Mouse (Mus musculus): ENCODE data around the gene 0610009B22Rik. TPM values are rescaled to one million over a fixed set of nuclear protein-coding genes. Genes with fewer than 3 reads are reported as not detected.
A peak's percentile ranks its signal among the peaks of the same experiment; 100 is the strongest.
"Not testable (repeated sequence)": the region's sequence is repeated elsewhere in the genome, so short reads cannot be mapped to it uniquely, and the experiment has no call there.

The 0610009B22Rik gene
- 10 to 100 TPM; 30.0 to 34.7 (median 33.3) TPM for total RNA-seq (2022)

DNA sequence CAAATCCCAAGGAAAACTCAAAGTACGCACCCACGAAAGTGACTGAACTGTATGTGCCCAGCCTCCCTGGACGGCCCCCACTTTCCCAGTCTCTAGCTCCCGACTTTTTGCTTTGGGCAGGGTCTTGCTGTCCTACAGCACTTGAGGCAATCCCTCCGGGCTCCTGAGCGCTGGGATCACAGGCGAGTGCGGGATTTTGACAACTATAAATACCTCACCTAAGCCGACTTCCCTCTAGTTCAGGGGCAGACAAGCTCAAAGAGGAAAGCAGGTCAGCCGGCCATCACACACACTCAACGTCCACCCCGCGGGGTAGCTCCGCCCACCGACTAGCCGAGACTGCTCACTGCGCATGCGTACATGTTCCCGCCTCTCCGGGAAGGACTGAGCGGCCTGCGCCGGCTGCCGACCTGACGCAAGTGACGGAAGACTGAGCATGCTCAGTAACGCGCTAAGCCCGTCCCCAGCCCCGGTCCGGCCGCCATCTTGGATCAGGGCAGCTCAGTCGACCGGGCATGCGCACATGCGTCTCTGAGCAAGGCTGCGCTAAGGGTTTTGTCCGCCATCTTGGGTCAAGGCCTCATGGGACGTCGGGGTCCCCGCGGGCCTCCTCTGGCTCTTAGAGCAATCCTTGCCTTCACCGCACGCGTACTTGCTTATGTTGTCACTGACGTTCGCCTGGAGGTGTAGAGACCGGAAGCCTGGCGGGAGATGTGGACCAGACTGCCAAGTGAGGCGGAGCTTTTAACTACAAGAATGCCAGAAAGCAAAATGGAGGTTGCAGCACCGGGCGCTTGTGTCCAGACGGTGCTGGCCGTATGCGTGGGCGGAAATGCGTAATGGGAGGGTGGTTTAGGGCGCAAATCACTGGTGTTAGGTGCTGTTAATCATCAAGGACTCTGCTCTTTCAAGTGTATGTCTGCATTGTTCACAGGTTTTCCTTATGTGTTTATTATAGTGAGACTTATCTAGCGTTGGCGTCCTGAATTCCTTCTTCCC lies at the start of gene 0610009B22Rik:
Gene 0610009B22Rik, minus strand, starts transcription at position 545 of the 999 bp plus-strand sequence.
- DNase-seq (ENCODE audit: low spot score in 2 of 2) = peak; percentile 99

DNA sequence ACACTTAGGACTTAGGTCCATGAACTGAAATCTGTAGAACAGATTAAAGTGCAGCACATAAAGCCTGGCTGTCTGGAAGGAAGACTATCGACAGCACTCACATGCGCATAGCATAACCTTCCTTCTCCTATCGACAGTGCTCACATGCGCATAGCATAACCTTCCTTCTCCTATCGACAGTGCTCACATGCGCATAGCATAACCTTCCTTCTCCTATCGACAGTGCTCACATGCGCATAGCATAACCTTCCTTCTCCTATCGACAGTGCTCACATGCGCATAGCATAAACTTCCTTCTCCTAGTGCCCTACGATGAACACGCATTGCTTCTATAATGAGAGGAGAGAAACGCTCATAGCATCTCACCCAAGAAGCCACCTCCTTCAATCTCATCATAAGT lies 45.5 kb upstream of the 0610009B22Rik start:
- DNase-seq (ENCODE audit: low spot score in 2 of 2) = not testable (repeated sequence)

DNA sequence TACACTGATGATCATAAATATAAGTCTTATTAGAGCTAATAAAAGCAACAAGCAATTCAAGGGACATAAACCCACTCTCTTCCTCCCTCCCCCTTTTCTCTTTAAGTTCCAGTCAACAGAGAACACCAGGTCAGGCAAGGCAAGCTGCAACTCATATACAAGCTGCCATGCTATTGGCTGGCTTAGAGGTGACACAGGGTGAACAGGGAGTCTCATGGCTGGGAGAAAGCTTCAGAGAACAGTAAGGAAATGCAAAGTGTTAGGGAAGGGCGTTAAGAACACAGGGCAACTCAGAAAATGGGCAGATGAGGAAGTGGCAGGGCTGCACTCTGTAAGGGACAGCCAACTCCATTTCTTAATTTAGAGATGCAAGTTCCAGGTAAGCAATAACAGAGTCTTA lies 44.2 kb upstream of the 0610009B22Rik start:
- DNase-seq (ENCODE audit: low spot score in 2 of 2) = no peak

DNA sequence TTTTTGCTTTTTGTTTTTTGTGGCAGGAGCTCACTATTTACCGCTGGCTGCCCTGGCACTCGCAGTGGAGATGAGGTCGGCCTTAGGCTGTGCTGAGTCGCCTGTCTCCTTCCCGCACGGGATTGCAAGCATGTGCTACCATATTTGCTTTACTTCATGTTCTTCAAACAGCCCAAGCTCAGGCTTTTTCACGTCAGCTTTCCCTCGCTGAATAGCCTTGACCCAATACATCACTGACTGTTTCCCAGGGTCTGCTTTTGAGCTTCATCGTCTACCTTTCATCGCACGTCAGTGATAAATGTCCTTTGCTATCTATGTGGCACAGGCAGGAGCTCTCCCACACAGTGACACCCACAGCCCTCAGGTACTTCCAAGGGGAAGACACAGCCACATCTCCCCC lies 32.4 kb upstream of the 0610009B22Rik start:
- no peak for DNase-seq (ENCODE audit: low spot score in 2 of 2)

DNA sequence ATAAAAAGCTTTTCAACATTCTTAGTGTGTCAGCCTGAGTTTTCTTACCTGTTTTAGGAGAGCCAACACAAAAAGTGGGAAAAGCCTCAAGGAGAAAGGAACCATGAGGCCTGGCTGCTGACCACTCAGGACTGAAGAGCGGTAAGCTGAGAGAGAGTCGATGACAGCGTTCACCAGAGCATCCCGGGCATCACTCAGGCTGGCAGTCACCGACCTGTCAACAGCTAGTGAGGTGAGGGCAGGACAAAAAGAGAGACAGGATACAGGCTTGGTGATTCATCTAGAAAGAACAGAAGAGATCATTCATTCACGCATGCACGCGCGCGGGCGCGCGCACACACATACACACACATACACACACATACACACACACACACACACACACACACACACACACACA lies 18.4 kb upstream of the 0610009B22Rik start:
- no peak for DNase-seq (ENCODE audit: low spot score in 2 of 2)

DNA sequence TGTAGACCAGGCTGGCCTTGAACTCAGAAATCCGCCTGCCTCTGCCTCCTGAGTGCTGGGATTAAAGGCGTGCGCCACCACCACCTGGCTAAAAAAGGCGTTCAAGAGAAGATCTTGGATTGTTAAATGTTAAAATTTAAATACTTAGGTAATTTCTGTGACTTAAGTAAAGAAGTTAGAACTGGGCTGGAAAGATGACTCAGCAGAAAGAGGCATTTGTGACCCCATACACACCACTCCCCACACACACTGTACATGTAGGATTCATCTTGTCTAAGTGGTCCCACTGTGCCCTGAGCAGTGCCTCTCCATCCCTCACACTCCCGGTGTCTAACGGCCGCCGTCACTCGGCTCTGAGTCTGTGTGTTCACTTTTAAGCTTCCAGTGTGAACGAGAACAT lies 17.8 kb upstream of the 0610009B22Rik start:
- no peak for DNase-seq (ENCODE audit: low spot score in 2 of 2)

DNA sequence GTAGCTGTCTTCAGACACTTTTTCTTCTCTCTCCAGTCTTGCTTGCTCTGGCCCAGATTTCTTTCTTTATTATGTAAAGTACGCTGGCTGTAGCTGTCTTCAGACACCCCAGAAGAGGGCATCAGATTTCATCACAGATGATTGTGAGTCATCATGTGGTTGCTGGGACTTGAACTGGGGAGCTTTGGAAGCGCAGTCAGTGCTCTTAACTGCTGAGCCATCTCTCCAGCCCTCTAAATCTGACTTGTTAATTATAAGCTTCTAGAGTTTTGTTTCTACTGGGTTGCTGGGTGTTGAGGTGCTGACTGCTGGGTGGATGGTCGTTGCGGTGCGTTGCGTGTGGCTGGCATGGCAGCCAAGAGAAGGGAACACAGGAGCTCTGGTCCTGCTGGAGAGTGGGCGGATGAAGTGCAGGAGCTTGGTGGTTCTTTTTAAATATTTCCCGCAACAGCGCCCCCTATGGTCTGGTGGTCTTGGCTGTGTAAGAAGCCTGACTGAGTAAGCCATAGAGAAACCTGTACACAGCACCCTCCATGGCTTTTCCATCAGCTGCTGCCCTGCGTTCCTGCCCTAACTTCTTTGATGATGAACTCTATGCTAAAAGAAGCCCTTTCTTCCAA lies 14.8 kb upstream of the 0610009B22Rik start:
- DNase-seq (ENCODE audit: low spot score in 2 of 2) = no peak

DNA sequence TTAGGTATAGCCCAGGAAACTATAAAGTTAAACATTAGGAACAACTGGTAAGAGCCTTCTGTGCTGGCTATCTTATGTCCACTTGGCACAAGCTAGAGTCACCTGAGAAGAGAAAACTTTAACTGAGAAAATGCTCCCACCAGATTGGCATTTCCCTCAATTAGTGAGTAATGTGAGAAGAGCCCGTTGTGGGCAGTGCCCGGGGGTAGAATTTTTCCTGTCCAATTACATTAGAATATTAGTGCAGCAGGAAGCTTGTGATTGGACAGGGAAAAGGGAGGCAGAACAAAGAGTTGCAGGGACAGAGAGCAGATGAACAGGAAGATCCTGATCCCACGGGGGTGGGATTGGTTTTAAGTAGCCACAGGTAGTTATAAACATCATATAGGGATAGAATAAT lies 14.2 kb upstream of the 0610009B22Rik start:
- DNase-seq (ENCODE audit: low spot score in 2 of 2) = no peak

DNA sequence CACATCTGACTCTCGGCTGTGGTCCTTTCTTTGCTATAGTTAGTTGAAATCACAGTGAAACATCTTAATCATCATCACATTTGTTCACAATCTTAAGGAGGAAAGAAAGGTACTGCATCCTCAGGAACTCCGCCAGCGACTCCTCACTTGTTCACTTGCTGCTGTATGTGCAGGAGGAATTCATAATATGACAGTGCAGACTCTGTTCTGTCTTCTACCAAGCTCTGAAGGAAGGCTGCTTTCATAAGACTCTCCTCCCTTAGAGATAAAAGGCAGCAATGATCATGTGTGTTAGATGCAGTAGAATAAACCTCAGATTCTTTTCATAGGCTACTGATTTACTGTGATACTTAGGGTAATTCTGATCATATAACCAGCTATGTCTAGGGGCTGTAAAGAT lies 6.3 kb upstream of the 0610009B22Rik start:
- no peak for DNase-seq (ENCODE audit: low spot score in 2 of 2)

DNA sequence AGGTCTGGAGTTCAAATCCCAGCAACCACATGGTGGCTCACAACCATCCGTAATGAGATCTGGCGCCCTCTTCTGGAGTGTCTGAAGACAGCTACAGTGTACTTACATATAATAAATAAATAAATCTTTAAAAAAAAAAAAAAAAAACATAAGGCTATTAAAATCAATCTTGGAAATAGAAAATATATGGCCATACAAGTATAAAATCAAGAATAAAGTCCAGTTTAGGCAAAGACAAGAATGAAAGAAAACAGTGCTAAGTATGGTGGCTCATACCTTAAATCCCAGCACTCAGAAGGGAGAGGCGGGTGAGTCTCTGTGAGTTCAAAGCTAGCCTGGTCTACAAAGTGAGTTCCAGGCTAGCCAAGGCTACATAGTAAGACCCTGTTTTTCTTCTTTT lies 1.9 kb upstream of the 0610009B22Rik start:
- DNase-seq (ENCODE audit: low spot score in 2 of 2) = not testable (repeated sequence)

DNA sequence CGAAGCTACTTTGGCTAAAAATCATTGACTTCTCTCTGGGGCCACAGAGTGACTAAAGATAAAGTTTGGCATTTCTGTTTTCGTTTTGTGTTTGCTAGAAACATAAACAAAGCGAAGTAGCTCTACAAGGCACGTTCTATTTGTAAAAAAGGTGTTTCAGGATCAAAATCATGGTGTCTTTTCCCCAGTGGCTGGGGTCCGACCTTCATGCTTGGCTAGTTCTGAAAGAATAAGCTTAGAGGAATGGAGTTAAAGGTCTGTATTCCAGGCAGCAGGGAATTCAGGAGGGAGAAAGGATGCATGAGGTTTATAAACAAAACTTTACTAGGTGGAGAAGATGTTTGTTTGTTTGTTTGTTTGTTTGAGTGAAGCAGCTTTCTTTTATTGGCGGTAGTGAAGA lies 669 bp upstream of the 0610009B22Rik start:
- no peak for DNase-seq (ENCODE audit: low spot score in 2 of 2)

DNA sequence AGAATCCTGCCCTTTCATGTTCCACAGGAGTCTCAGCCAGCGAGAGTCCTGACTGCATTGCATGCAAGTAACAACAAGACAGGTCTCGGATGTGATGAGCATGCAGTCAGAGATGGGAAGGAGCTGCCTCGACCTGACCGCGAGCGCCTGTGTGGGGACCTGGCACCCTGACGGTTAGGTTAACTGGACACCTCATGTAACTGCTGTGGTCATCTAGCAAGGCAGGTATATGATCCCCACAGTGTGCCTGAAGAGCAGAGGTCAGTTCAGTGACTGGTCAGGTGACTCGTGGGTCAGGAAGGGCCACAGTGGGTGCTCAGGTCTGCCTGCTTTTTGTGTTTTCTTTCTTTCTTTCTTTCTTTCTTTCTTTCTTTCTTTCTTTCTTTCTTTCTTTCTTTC lies 6.7 kb downstream of the 0610009B22Rik start:
- DNase-seq (ENCODE audit: low spot score in 2 of 2) = no peak

DNA sequence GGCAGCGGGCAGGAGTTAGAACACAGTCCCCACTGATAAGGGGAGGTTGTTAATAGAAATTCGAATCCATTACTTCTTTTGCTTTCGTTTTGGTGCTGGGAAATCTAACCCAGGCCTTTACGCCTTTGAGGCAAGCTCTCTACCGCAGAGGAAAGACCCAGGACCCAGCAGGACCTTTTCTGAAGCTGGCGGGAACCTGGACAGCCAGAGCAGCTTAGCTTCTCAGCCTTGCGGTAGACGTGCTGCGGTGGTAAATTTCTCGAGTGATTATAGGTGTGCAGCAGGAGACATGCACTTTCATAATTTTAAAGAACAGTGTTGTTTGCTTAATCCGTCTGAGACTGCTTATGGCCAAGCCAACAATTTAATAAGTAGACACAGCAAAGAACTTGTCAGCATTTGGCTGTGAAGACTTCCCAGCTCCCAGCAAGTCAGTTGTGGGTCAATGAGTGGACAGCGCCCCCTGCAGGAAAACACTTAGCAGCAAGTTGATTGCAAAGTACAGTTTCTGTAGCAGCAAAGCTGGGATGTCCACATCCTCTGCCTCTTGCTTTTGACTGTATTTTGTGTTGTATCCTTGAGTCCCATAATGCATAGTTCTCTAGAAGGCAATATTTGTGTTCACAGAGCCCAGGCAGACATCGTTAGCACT lies 7.2 kb downstream of the 0610009B22Rik start:
- DNase-seq (ENCODE audit: low spot score in 2 of 2) = peak; percentile 46 to 67

DNA sequence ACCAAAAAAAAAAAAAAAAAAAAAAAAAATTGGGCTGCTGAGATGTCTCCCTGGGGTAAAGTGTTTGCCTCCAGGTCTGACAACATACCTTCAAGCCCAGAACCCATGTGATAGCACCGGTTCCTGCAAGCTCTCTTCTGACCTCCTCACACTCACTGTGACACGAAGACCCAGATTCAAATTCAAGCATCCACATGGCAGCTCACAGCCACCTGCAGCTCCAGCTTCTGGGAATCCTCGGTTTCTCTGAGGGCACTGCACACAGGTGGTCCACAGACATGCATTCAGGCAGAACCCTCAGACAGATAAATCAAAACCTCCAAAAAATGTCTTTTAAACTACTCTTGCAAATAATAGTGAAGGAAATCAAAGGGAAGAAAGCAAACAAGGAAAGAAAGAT lies 9.2 kb downstream of the 0610009B22Rik start:
- DNase-seq (ENCODE audit: low spot score in 2 of 2) = no peak

DNA sequence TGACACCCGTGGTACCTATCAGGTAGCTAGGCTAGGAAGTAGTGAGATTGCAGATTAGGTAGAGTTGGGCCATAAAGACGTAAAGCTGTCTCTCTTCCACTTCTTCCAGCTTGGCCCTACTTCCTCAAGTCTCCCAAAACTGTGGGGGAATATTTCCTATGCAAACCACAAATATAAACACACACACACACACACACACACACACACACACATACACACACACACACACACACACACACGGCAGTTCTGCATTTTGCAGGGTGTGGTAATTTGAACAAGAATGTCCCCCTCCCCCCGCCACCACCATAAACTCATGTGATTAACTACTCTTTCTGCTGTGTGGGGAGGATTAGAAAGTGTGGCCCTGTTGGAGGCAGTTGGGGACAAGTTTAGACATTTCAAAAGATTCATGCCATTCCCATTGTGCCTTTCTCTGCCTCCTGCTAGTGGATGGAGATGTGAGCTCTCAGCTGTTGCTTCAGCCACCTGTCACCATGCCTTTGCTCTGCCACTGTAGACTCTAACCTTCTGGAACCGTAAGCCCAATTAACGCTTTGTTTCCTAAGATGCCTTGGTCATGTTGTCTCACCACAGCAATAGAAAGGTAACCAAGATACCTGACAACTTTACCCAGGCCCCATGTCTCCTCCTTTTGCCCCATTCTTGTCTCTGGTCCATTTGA lies 10.8 kb downstream of the 0610009B22Rik start:
- DNase-seq (ENCODE audit: low spot score in 2 of 2) = no peak

DNA sequence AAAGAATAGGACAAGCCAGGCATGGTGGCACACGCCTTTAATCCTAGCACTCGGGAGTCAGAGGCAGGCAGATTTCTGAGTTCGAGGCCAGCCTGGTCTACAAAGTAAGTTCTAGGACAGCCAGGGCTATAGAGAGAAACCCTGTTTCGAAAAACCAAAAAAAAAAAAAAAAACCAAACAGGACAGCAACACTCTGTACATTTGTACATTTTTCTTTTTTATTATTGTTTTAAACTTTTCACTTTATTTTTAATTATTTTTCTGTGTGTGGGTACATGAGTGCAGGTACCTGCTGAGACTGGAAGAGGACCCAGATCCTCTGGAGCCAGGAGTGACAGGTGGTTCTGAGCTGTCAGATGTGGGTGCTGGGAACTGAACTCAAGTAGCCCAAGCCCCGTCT lies 13.3 kb downstream of the 0610009B22Rik start:
- no peak for DNase-seq (ENCODE audit: low spot score in 2 of 2)

DNA sequence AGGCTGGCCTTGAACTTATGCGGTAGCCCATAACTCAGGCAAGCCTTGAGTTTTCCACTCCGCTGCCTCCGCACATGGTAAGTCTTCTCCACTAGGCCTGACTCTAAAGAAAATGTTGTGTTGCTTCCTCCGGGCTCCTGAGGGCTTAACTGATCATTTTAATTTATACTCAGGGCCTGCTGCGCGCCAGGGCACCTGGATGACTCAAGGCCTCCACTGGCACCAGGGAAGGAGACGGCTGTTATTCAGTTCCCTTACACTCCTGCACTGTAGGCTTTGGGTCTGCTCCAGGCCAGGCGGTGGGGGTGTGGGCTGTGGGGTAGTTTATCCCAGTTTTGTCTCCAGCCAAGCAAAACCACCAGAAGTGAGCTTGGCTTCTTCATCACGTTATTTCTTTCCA lies 15.4 kb downstream of the 0610009B22Rik start:
- no peak for DNase-seq (ENCODE audit: low spot score in 2 of 2)

DNA sequence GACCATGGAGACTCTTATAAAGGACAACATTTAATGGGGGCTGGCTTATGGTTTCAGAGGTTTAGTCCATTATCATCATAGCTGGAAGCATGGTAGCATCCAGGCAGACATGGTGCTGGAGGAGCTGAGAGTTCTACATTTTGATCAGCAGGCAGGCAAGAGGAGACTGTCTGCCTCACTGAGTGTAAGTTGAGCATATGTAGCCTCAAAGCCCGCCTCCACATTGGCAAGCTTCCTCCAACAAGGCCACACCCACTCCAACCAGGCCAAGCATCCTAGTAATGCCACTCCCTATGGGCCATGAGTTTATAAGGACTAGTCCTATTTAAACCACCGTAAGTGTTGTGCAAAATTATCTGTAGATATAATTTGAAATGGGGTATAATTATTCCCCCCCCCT lies 17.3 kb downstream of the 0610009B22Rik start:
- no peak for DNase-seq (ENCODE audit: low spot score in 2 of 2)

DNA sequence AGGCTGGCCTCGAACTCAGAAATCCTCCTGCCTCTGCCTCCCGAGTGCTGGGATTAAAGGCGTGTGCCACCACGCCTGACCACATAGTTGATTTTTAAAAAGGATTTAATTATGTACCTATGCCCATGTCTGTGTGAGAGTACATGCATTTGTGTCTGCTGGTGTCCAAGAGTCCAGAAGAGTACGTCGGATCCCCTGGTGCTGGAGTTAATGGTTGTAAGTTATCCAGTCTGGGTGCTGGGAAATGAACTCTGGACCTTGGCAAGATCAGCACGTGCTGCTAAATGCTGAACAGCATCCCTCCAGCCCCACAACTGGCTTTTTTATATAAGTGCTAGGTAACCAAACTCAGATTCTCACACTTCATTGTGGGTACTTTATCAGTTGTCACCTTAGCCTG lies 17.8 kb downstream of the 0610009B22Rik start:
- no peak for DNase-seq (ENCODE audit: low spot score in 2 of 2)

DNA sequence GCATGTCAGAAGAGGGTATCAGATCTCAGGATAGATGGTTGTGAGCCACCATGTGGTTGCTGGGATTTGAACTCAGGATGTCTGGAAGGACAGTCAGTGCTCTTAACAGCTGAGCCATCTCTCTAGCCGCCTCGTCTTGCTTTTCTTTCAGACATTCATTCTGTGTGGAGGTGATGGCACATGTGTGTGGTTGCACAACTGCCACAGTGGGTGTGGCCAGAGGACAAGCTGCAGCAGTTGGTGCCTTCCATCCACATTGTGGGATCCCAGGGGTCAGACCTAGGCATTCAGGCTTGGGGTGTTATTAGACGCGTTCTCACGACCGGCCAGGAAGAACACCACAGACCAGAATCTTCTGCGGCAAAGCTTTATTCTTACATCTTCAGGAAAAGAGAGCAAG lies 23.9 kb downstream of the 0610009B22Rik start:
- not testable (repeated sequence) for DNase-seq (ENCODE audit: low spot score in 2 of 2)

DNA sequence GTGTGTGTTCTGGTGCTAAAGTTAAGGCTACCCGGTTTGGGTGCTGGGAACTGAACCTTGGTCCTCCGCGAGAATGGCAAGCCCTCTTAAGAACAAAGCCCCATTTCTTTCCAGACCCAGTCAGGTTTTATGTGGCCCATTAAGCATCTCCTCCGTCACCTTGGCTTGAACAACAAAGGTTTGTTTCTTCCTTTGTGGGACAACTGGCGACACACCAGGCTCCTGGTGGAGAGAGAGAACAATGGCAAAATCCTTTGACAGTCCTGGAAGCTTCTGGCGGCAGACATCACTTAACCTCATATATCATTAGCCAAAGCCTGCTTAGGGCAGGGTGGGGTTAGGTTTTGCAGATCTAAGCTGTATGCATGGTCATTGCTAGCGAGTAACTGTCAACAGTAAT lies 26.0 kb downstream of the 0610009B22Rik start:
- no peak for DNase-seq (ENCODE audit: low spot score in 2 of 2)

All from left cerebral cortex, adult 8-10 months (tissue).